Mouse (Mus musculus): ENCODE results near the gene Pop4. TPM values are rescaled to one million over a fixed set of nuclear protein-coding genes. Genes with fewer than 3 reads are reported as not detected.

Gene Pop4
- polyA plus RNA-seq, 1 experiment from 2014 or later, result 38.0 TPM

- H3K9me3 ChIP-seq, result no peaks in the 10 kb centered on the region
- no peaks in the 10 kb centered on the region for H3K4me1 ChIP-seq
- 63% methylated on average over 5 of the region's 5 CpGs for WGBS
- H3K36me3 ChIP-seq, result no peaks in the 10 kb centered on the region; the same call in 1 of the 2 replicates
- no peak overlapping the region for H3K4me3 ChIP-seq (replicated peaks)
- ATAC-seq (ENCODE audit: insufficient read depth, low FRiP score, low read depth), result peak; percentile 21; the same call in 1 of the 2 replicates
- no peak overlapping the region for H3K9ac ChIP-seq
- no peaks in the 10 kb centered on the region for H3K27me3 ChIP-seq (replicated peaks)
- no peak overlapping the region for H3K27ac ChIP-seq
- no peak overlapping the region for H3K4me2 ChIP-seq
Observed at GRCm38 (mm10) chr7:38217417-38218171, 53.6 kb downstream of the Pop4 start.

- Histone ChIP-seq H3K27ac (no peak overlapping the region), H3K4me2 (no peak overlapping the region), H3K4me1 (no peaks in the 10 kb centered on the region), H3K9ac (no peak overlapping the region), H3K9me3 (no peaks in the 10 kb centered on the region), H3K4me3 (replicated peaks) (no peak overlapping the region), H3K36me3 (no peaks in the 10 kb centered on the region; the same call in 1 of the 2 replicates), H3K27me3 (replicated peaks) (no peaks in the 10 kb centered on the region)
- no peak for ATAC-seq (ENCODE audit: insufficient read depth, low FRiP score, low read depth)
- WGBS, result 84% methylated on average over 6 of the region's 6 CpGs
Observed at GRCm38 (mm10) chr7:38215697-38216096, 55.5 kb downstream of the Pop4 start.

- WGBS, result 67% methylated on average over 7 of the region's 7 CpGs
- Histone ChIP-seq H3K9me3 (no peaks in the 10 kb centered on the region), H3K4me3 (replicated peaks) (no peak overlapping the region), H3K4me1 (no peaks in the 10 kb centered on the region), H3K9ac (no peak overlapping the region), H3K27ac (no peak overlapping the region), H3K4me2 (no peak overlapping the region), H3K36me3 (no peaks in the 10 kb centered on the region; the same call in 1 of the 2 replicates), H3K27me3 (replicated peaks) (no peaks in the 10 kb centered on the region)
- no peak for ATAC-seq (ENCODE audit: insufficient read depth, low FRiP score, low read depth)
Observed at GRCm38 (mm10) chr7:38215281-38215680, 55.9 kb downstream of the Pop4 start.

- Histone ChIP-seq H3K4me2 (no peak overlapping the region), H3K36me3 (no peaks in the 10 kb centered on the region), H3K9ac (no peak overlapping the region), H3K9me3 (no peaks in the 10 kb centered on the region), H3K27ac (no peak overlapping the region), H3K4me1 (no peaks in the 10 kb centered on the region), H3K4me3 (replicated peaks) (no peak overlapping the region), H3K27me3 (replicated peaks) (no peaks in the 10 kb centered on the region)
- ATAC-seq (ENCODE audit: insufficient read depth, low FRiP score, low read depth), result no peak
- 61% methylated on average over 5 of the region's 5 CpGs for WGBS
Observed at GRCm38 (mm10) chr7:38214473-38215214, 56.6 kb downstream of the Pop4 start.

- Histone ChIP-seq H3K4me3 (replicated peaks) (no peak overlapping the region), H3K36me3 (no peaks in the 10 kb centered on the region), H3K4me1 (no peaks in the 10 kb centered on the region), H3K9ac (no peak overlapping the region), H3K27me3 (replicated peaks) (no peaks in the 10 kb centered on the region), H3K27ac (no peak overlapping the region), H3K4me2 (no peak overlapping the region), H3K9me3 (no peaks in the 10 kb centered on the region)
- WGBS, result 17% methylated on average over 3 of the region's 3 CpGs
- no peak for ATAC-seq (ENCODE audit: insufficient read depth, low FRiP score, low read depth)
Observed at GRCm38 (mm10) chr7:38212651-38213062, 58.6 kb downstream of the Pop4 start.

Other genes starting within 250 kb of the Pop4 start
- gene Uri1, start 247.9 kb downstream of the Pop4 start, polyA plus RNA-seq (2015; fragmentation: Nextera tagmentation; extraction: Ambion mirVana), result 40.5 and 49.3 TPM in 2 replicates
- gene Ccne1, start 163.9 kb downstream of the Pop4 start, polyA plus RNA-seq (2015; fragmentation: Nextera tagmentation; extraction: Ambion mirVana), result 57.0 and 58.6 TPM in 2 replicates
- 13.6 and 14.9 TPM in 2 replicates for gene 1600014C10Rik, start 88.2 kb downstream of the Pop4 start, polyA plus RNA-seq (2015; fragmentation: Nextera tagmentation; extraction: Ambion mirVana)
- gene Plekhf1, start 43.4 kb downstream of the Pop4 start, polyA plus RNA-seq (2015; fragmentation: Nextera tagmentation; extraction: Ambion mirVana), result 3.2 TPM in 2 replicates

All from stomach, embryonic 15.5 days (tissue).